Mouse (Mus musculus) intestine, embryonic 16.5 days (tissue): ENCODE results near the gene Slc50a1. TPM values are rescaled to one million over a fixed set of nuclear protein-coding genes. Genes with fewer than 3 reads are reported as not detected.

Experiments used
- ATAC-seq: fragments of 200-750 bp; cut with Nextera tagmentation; 2 replicates; pipeline ENCODE4 v1.8.0; 2017; ENCODE audit warnings: moderate TSS enrichment, moderate library complexity
- H3K27ac ChIP-seq: fragments of 300-500 bp; sonication (generic); 2 replicates; pipeline ENCODE4 v1.5.1; 2014; ENCODE audit warnings: mild to moderate bottlenecking, low read length
- H3K27me3 ChIP-seq: fragments of 300-500 bp; sonication (generic); replicated peaks from 2 replicates; pipeline ENCODE4 v1.6.1; 2014; ENCODE audit warnings: low read length, control low read depth, mixed read lengths; ENCODE audit not compliant: control insufficient read depth, insufficient read depth
- H3K36me3 ChIP-seq: fragments of 300-500 bp; sonication (generic); 2 replicates; pipeline ENCODE4 v1.6.1; 2014; ENCODE audit warnings: low read length, control low read depth; ENCODE audit not compliant: control insufficient read depth, insufficient read depth
- H3K4me1 ChIP-seq: fragments of 300-500 bp; sonication (generic); 2 replicates; pipeline ENCODE4 v1.6.1; 2014; ENCODE audit warnings: low read length, control low read depth, mixed read lengths; ENCODE audit not compliant: control insufficient read depth, insufficient read depth
- H3K4me2 ChIP-seq: fragments of 300-500 bp; sonication (generic); 2 replicates; pipeline ENCODE4 v1.6.1; 2014; ENCODE audit warnings: low read depth, low read length, control low read depth
- H3K4me3 ChIP-seq: fragments of 300-500 bp; sonication (generic); 2 replicates; pipeline ENCODE4 v1.5.1; 2014; ENCODE audit warnings: mild to moderate bottlenecking, low read length
- H3K9ac ChIP-seq: fragments of 300-500 bp; sonication (generic); 2 replicates; pipeline ENCODE4 v1.6.1; 2014; ENCODE audit warnings: low read depth, low read length
- H3K9me3 ChIP-seq: fragments of 300-500 bp; sonication (generic); 2 replicates; pipeline ENCODE4 v1.6.1; 2016; ENCODE audit warnings: low read length, control low read depth; ENCODE audit not compliant: control insufficient read depth
- WGBS: fragments of 180-500 bp; shearing (Covaris S2); extraction: QIAGEN DNeasy Blood & Tissue Kit; methylation state at CpG from one replicate; pipeline ENCODE4 v1.1.7; 2014; 5-methylcytosine and 5-hydroxymethylcytosine counted together
- polyA plus RNA-seq: library from polyadenylated mRNA; unstranded; fragments of >200 nt; fragmentation: Nextera tagmentation; extraction: Ambion mirVana; gene quantifications from 2 replicates; pipeline ENCODE4 v1.2.1, GENCODE M21; 2015

Slc50a1 gene
- polyA plus RNA-seq, result 62.7 and 74.1 TPM in 2 replicates

DNA sequence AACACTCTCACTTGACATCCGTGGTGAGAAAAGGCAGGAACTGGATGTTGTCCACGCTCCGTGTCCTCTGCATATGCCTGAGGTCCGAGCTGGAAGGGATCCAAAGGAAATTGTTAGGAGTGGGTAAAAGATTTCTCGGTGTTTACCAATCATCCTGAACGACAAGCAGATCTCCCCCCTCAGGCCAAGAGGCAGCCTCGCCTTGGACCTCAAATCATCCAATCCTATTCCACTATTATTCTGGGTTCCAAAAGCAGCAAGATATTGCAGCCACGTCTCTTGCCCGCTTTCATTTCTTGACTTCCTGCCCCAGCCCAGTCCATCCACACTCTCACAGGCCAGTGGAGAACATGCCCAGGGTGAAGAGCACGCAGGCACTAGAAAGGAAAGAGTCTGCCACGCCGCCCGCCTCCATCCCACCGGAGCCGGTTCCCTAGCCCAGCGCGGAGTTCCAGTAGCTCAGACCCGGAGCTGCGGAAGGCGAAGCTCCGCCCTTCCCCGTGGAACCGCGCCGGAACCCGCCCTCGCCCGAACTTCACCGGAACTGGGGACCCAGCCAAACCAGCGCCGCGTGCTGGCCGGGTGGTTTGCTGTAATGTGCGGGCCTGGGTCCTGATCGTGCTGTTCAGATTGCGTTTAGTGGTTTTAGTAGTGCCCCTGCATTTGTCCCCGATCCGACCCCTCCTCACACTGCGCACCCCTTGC, at the start of gene Slc50a1:
TSS of gene Slc50a1 (minus strand) at position 520 of the 705 bp plus-strand sequence.
- peak within 1 kb of the TSS; percentile 75 for H3K27ac ChIP-seq
- H3K4me3 ChIP-seq, result peak within 1 kb of the TSS; percentile 62
- peak within 1 kb of the TSS; percentile 84 for H3K9ac ChIP-seq
- no peaks in the 10 kb centered on the region for H3K9me3 ChIP-seq
- WGBS, result 1% methylated on average over 39 of the region's 39 CpGs
- peaks cover 26% of the 10 kb centered on the region for H3K4me1 ChIP-seq
- peak within 1 kb of the TSS; percentile 79 for H3K4me2 ChIP-seq
- H3K27me3 ChIP-seq, result no peaks in the 10 kb centered on the region
- peak; percentile 64 for ATAC-seq
- H3K36me3 ChIP-seq, result no peaks in the 10 kb centered on the region; the same call in 1 of the 2 replicates

DNA sequence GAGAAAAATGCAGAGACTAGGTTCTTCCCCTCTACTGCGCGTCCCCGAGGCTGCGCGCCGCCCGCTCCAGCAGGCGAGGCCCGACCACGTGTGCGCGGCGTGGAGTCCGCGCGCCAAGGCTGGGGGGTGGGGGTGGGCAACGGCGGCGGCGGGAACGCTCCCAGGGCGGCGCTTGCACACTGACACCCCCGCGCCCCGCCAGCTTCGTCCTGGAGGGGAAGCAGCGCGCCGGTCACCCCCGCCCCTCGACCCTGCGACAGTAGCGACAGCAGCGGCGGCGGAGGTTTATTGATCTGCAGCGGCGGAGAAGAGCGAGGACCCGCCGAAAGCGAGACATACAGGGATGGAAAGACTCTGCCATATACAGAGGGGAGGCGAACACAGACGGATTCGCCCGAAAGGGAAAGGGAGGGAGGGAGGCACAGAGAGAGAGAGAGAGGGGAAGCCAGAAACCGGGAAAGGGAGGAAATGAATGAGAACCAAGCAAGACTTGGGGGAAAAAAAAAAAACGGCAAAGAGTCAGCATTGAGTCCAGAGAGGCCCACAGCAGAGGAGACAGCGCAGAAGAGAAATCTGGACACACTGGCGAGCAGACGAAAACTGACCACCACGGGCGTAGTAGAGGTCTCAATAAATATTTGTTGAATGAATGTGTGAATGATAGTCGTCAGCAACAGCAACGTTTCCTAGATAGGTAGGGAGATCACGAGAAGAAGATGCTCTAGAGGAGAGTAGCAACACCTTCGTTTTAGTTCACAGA, 49.4 kb upstream of the Slc50a1 start:
- H3K27me3 ChIP-seq, result peaks cover 30% of the 10 kb centered on the region; the same call in 1 of the 2 replicates
- H3K4me2 ChIP-seq, result peak overlapping the region; percentile 98
- H3K4me3 ChIP-seq, result peak overlapping the region; percentile 48
- H3K27ac ChIP-seq, result no peak overlapping the region
- no peaks in the 10 kb centered on the region for H3K9me3 ChIP-seq
- WGBS, result 3% methylated on average over 58 of the region's 58 CpGs
- H3K9ac ChIP-seq, result peak overlapping the region; percentile 65
- H3K4me1 ChIP-seq, result peaks cover 57% of the 10 kb centered on the region
- no peaks in the 10 kb centered on the region for H3K36me3 ChIP-seq
- no peak for ATAC-seq

DNA sequence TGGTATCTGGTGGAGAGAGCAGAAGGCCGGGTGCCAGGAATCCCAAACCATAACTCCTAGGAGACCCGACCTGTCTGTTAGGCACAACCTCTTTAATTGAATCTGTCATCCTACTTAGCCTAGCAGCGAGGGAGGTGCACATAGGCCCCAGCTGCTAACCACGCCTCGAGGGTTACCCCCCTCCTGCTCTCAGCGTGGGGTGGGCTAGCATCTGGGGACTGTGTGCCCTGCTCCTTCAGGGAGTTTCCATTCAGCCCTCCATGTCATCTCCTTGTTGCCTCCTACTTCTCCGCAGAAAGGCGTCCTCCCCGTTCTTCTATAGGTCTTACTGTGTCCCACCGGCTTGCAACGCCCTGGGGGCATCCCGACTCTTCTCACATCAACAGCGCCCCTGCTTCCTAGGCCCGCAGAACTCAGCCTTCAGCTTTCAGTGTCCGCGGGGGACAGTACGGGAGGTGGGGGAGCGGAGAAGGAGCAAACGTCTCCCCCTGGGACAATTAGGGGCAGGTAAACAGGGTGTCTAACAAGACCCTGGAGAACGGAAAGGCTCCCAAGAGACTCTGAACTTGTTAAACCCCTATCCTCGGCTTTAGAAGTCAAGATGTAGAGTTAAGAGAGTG, 48.7 kb upstream of the Slc50a1 start:
- no peaks in the 10 kb centered on the region for H3K9me3 ChIP-seq
- 32% methylated on average over 21 of the region's 21 CpGs for WGBS
- H3K27me3 ChIP-seq, result peaks cover 30% of the 10 kb centered on the region; the same call in 1 of the 2 replicates
- H3K9ac ChIP-seq, result peak overlapping the region; percentile 65
- H3K36me3 ChIP-seq, result no peaks in the 10 kb centered on the region
- peaks cover 58% of the 10 kb centered on the region for H3K4me1 ChIP-seq
- no peak overlapping the region for H3K27ac ChIP-seq
- peak overlapping the region; percentile 98 for H3K4me2 ChIP-seq
- no peak for ATAC-seq
- H3K4me3 ChIP-seq, result peak overlapping the region; percentile 48

DNA sequence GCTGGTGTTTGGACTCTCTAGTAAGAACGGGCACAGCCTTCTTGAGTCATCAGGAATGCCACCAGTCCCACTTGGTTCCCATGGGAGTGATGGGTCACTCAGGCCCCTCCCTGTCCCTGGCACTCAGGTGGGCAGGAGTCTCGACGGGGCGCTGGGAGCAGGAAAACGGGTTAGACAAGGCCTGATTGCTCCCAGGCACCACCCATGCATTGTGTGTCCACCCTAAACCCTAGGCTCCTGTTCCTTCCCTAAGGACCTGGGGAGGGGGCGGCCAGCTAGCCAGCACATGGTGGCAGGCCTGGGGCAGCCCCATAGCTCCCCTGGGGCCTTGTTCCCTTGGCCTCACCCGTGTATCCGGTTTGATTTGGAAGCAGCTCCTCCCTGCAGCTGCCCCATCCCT, 47.9 kb upstream of the Slc50a1 start:
- Histone ChIP-seq H3K27ac (no peak overlapping the region), H3K9me3 (no peaks in the 10 kb centered on the region), H3K4me2 (no peak overlapping the region), H3K36me3 (no peaks in the 10 kb centered on the region), H3K9ac (no peak overlapping the region), H3K4me3 (no peak overlapping the region), H3K27me3 (peaks cover 30% of the 10 kb centered on the region; the same call in 1 of the 2 replicates), H3K4me1 (peaks cover 58% of the 10 kb centered on the region)
- 77% methylated on average over 8 of the region's 8 CpGs for WGBS
- no peak for ATAC-seq

DNA sequence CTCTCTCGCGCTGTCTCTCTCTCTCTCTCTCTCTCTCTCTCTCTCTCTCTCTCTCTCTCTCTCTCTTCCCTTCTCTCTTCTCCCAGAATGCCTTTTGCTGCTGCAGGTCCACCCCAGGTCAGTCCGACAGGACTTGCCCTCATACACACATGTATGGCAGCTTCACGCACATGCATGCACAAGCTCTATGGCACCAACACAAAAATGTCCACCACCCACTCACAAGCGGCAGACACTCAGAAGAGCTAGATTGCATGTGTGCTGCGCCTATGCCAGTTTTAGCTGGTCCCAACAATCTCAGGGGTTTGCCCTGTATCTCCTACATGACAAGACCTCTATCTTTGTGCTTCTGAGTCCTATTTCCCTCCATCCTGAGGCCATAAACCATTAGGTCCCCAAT, 46.9 kb upstream of the Slc50a1 start:
- ATAC-seq, result no peak
- Histone ChIP-seq H3K9me3 (no peaks in the 10 kb centered on the region), H3K4me1 (peaks cover 57% of the 10 kb centered on the region), H3K27ac (no peak overlapping the region), H3K9ac (no peak overlapping the region), H3K4me3 (no peak overlapping the region), H3K4me2 (no peak overlapping the region), H3K36me3 (no peaks in the 10 kb centered on the region), H3K27me3 (peaks cover 30% of the 10 kb centered on the region; the same call in 1 of the 2 replicates)
- WGBS, result 53% methylated on average over 6 of the region's 6 CpGs

DNA sequence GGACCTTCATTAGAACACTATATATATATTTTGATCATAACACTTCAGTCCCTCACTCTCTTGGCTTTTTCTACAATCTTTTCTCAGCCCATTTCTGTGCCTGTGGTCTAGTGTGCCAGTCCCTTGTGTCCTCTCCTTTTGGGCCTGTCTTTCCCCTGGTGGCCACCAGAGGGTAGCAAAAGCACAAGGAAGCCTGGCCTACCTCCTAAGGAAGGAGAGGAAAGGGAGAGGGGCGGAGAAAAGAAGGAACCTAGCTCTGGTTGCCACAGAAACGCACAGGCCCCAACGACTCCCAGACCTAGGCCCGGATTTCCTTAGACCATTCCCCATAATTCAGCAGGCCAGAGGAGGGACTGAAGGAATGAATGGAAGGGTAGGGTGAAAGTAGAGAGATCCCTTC, 46.5 kb upstream of the Slc50a1 start:
- Histone ChIP-seq H3K4me1 (peaks cover 53% of the 10 kb centered on the region), H3K27ac (peak overlapping the region; percentile 37; the same call in 1 of the 2 replicates), H3K4me2 (peak overlapping the region; percentile 69), H3K4me3 (peak overlapping the region; percentile 36; the same call in 1 of the 2 replicates), H3K9me3 (no peaks in the 10 kb centered on the region), H3K36me3 (no peaks in the 10 kb centered on the region), H3K27me3 (peaks cover 30% of the 10 kb centered on the region; the same call in 1 of the 2 replicates), H3K9ac (peak overlapping the region; percentile 51; the same call in 1 of the 2 replicates)
- ATAC-seq, result peak; percentile 58
- WGBS, result 3% methylated on average over 4 of the region's 4 CpGs

DNA sequence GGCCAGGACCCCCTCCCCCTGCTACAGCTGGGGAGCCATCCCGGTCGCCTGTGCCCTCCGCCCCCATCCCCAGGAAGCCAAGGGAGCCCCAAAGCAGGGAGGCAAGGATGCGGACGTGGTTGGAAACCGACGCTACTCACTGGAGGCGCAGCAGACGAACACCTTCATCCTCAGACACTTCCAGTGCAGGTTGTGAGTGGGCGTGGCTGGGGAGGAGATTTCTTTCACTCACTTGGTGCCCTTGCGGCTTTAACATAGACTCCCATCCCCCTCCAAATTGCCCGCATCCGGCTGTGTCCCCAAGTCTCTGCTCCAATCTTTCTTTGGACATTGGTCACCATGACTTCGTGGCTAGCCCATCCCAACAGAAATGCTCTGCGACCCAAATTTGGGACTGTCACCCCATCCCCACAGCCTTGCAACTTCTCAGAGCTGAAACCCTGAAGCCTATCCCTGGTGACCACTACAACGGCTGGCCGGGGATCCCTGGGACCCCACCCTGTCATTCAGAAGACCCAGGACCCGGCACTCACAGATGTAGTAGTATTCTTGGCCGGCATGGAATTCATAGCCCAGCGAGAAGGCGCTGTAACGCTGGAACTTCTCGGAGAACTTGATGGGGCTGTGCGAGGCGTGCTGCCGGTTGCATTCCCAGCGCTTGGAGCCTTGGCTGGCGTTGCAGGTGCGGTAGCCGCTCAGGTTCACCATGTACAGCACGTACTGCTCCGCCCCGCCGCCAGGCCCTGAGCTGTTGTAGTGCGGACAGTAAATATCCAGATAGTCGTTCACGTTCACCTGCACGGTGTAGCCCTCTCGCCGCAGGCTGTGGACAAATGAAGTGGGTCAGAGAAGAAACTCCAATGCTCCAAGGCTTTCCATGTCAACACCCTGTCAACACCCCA, 45.8 kb upstream of the Slc50a1 start:
- H3K4me1 ChIP-seq, result peaks cover 46% of the 10 kb centered on the region
- H3K9me3 ChIP-seq, result no peaks in the 10 kb centered on the region
- WGBS, result 17% methylated on average over 40 of the region's 40 CpGs
- H3K36me3 ChIP-seq, result no peaks in the 10 kb centered on the region
- H3K4me3 ChIP-seq, result peak overlapping the region; percentile 36
- ATAC-seq, result peak; percentile 56
- peak overlapping the region; percentile 51 for H3K9ac ChIP-seq
- peak overlapping the region; percentile 37; the same call in 1 of the 2 replicates for H3K27ac ChIP-seq
- H3K4me2 ChIP-seq, result peak overlapping the region; percentile 69
- H3K27me3 ChIP-seq, result peaks cover 30% of the 10 kb centered on the region; the same call in 1 of the 2 replicates

DNA sequence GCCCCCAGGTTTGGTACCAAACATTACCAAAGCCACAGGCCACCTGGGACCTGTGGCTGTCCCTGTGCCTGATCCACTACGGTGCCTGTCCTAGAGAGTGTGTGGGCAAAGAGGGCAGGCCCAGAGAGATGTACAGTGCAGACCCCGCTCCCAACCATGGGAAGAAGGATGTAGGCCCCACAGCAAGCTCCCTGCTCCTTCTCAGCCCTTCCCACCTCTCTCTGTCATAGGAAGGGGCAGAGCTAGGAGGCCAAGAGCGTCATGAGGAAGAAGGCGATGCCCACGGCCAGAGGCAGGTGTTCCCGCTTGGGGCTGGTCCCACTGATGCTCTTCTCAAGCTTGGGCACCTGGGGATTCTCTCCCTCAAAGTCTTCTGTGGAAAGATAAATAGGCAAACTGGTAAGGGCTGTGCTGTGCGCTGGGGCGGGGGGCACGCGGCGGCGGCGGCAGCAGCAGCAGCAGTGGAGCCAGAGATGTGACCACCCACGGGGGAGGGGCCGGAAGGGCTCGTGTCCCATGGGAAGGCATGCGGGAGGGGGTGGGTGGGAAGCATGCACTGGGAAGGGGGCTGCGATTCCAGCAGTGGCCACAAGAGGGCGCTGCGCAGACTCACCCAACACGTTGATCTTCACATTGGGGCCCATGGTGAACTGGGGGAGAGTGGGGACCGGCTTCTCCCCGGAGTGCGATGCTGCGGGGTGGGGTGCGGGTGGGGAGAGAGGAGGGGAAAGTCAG, 45.0 kb upstream of the Slc50a1 start:
- no peaks in the 10 kb centered on the region for H3K36me3 ChIP-seq
- H3K9ac ChIP-seq, result peak overlapping the region; percentile 49
- peaks cover 3% of the 10 kb centered on the region; the same call in 1 of the 2 replicates for H3K9me3 ChIP-seq
- H3K4me1 ChIP-seq, result peaks cover 38% of the 10 kb centered on the region
- 6% methylated on average over 26 of the region's 26 CpGs for WGBS
- H3K27ac ChIP-seq, result no peak overlapping the region
- H3K27me3 ChIP-seq, result peaks cover 21% of the 10 kb centered on the region; the same call in 1 of the 2 replicates
- peak overlapping the region; percentile 36 for H3K4me3 ChIP-seq
- peak; percentile 29 for ATAC-seq
- H3K4me2 ChIP-seq, result peak overlapping the region; percentile 69
